In the genomic region with DNA sequence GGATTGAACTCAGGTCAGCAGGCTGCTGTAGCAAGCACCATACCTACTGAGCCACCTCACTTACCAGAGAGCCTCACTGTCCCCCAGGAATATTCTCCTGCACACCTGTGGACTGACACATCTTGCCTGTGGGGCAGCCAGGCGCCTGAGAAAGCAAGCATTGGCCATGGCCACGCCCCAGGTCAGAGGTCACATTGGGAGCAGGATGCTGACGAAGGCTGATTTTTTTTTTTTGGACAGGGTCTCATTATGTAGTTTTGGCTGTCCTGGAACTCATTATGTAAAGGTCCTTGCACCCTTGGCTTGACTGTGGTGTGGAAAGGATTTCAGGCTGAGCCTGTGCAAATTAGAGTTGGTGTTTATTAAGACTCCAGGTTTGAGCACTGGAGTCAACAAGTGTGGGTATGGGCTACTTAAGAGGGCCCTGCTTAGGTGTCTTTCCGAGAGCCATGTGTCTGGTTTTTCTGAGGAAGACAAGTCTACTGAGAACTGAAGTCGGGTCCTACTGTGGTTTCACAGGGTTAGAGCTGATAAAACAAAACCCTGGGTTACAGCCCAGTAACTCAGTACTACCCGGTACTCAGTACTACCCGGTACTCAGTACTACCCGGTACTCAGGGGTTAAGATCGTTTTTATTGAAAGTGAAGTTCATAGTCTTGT, we compare ENCODE assay signal across 16 mouse cellular contexts.
DNase-seq lines count a peak whose midpoint lies in the region; ATAC-seq and TF ChIP-seq lines count a peak whose summit lies in the region.
"Had no signal": no experiment of that assay in that cellular context is flagged by ENCODE, and none has a peak within 500 bp of the region (broad histone marks: within the 10 kb centered on the region; RNA-seq: fewer than 3 reads in every experiment).

No protein-coding gene starts in this region.

- no peak for TF ChIP-seq CTCF in liver, adult 2 months (IDR thresholded peaks at IDR 0.05; ENCODE audit: low read depth, low read length)
- no peak for TF ChIP-seq CTCF in ES-Bruce4 (IDR thresholded peaks at IDR 0.05; ENCODE audit: low read depth, low read length)

- TF ChIP-seq POLR2A in liver, adult 2 months (IDR thresholded peaks at IDR 0.05; ENCODE audit: extremely low read depth, insufficient read depth, low read length) = no peak
- TF ChIP-seq POLR2A in ES-Bruce4 (IDR thresholded peaks at IDR 0.05; ENCODE audit: insufficient read depth, low read length) = no peak

- H3K36me3 ChIP-seq in liver, adult 2 months (ENCODE audit: control insufficient read depth, insufficient read depth, low read length) = no peaks in the 10 kb centered on the region
- no peaks in the 10 kb centered on the region for H3K36me3 ChIP-seq in ES-Bruce4 (ENCODE audit: control insufficient read depth, insufficient read depth, low read length, poor library complexity, severe bottlenecking)
- H3K36me3 ChIP-seq in embryonic facial prominence, embryonic 10.5 days (replicated peaks) = no peaks in the 10 kb centered on the region; the same call in 1 of the 2 replicates
- no peaks in the 10 kb centered on the region for H3K36me3 ChIP-seq in intestine, embryonic 16.5 days (ENCODE audit: control insufficient read depth, insufficient read depth, low read length)
- H3K36me3 ChIP-seq in forebrain, embryonic 11.5 days (ENCODE audit: control insufficient read depth, insufficient read depth, low read length) = no peaks in the 10 kb centered on the region
- H3K36me3 ChIP-seq: embryonic facial prominence, embryonic 13.5 days; forebrain, embryonic 12.5 days; hindbrain, embryonic 12.5 days; limb, embryonic 13.5 days; neural tube, embryonic 13.5 days had no signal

- ATAC-seq in intestine, embryonic 16.5 days = no peak
- no peak for ATAC-seq in forebrain, embryonic 11.5 days (replicated peaks; ENCODE audit: low FRiP score)

- peak; percentile 85 for DNase-seq in liver, adult 2 months (ENCODE audit: extremely low read depth, low read depth, low spot score)
- no peak for DNase-seq in liver
- DNase-seq in A20 (ENCODE audit: low read depth, low spot score) = peak; percentile 24
- DNase-seq in embryonic facial prominence, embryonic 10.5 days (ENCODE audit: low spot score) = peak; percentile 76
- no peak for DNase-seq in forebrain, embryonic 11.5 days (ENCODE audit: low spot score)
- DNase-seq: adrenal gland, postnatal 25 days; cerebellum, adult 11-12 months; gastrocnemius, adult 2 months; lung, postnatal 4 days had no signal

- H3K27me3 ChIP-seq in liver, adult 2 months (ENCODE audit: control insufficient read depth, insufficient read depth, low read length) = no peaks in the 10 kb centered on the region
- no peaks in the 10 kb centered on the region for H3K27me3 ChIP-seq in ES-Bruce4 (ENCODE audit: control insufficient read depth, insufficient read depth, low read length, poor library complexity, severe bottlenecking)
- no peaks in the 10 kb centered on the region for H3K27me3 ChIP-seq in embryonic facial prominence, embryonic 10.5 days (replicated peaks; ENCODE audit: low read depth, poor library complexity, severe bottlenecking)
- H3K27me3 ChIP-seq in intestine, embryonic 16.5 days (replicated peaks; ENCODE audit: control insufficient read depth, insufficient read depth, low read length) = no peaks in the 10 kb centered on the region
- H3K27me3 ChIP-seq in forebrain, embryonic 11.5 days (ENCODE audit: control insufficient read depth, insufficient read depth, low read length) = no peaks in the 10 kb centered on the region
- H3K27me3 ChIP-seq: embryonic facial prominence, embryonic 13.5 days; forebrain, embryonic 12.5 days; hindbrain, embryonic 12.5 days; limb, embryonic 13.5 days; neural tube, embryonic 13.5 days had no signal

- TF ChIP-seq EP300 in ES-Bruce4 (IDR thresholded peaks at IDR 0.05; ENCODE audit: insufficient read depth, low read depth, low read length) = no peak

- H3K4me3 ChIP-seq in liver, adult 2 months (ENCODE audit: insufficient read depth, low read depth, low read length) = no peak overlapping the region
- no peak overlapping the region for H3K4me3 ChIP-seq in ES-Bruce4 (ENCODE audit: low read depth, low read length)
- no peak overlapping the region for H3K4me3 ChIP-seq in embryonic facial prominence, embryonic 10.5 days
- H3K4me3 ChIP-seq in intestine, embryonic 16.5 days (ENCODE audit: low read length) = no peak overlapping the region
- no peak overlapping the region for H3K4me3 ChIP-seq in forebrain, embryonic 11.5 days (ENCODE audit: low read depth, low read length)
- H3K4me3 ChIP-seq: embryonic facial prominence, embryonic 13.5 days; forebrain, embryonic 12.5 days; gastrocnemius, adult 2 months; hindbrain, embryonic 12.5 days; limb, embryonic 13.5 days; neural tube, embryonic 13.5 days had no signal

- no peak overlapping the region for H3K4me2 ChIP-seq in intestine, embryonic 16.5 days (ENCODE audit: low read depth, low read length)
- H3K4me2 ChIP-seq in forebrain, embryonic 11.5 days (ENCODE audit: low read depth, low read length, severe bottlenecking) = no peak overlapping the region
- H3K4me2 ChIP-seq: embryonic facial prominence, embryonic 13.5 days; forebrain, embryonic 12.5 days; hindbrain, embryonic 12.5 days; limb, embryonic 13.5 days; neural tube, embryonic 13.5 days had no signal

- WGBS in liver, adult 2 months = 31% methylated on average over 9 of the region's 9 CpGs
- 50% methylated on average over 9 of the region's 9 CpGs for WGBS in embryonic facial prominence, embryonic 10.5 days
- 81% methylated on average over 9 of the region's 9 CpGs for WGBS in intestine, embryonic 16.5 days
- 72% methylated on average over 9 of the region's 9 CpGs for WGBS in forebrain, embryonic 11.5 days

- no peak overlapping the region for H3K9ac ChIP-seq in liver, adult 2 months (ENCODE audit: low read depth, low read length)
- H3K9ac ChIP-seq in ES-Bruce4 (ENCODE audit: low read depth, poor library complexity, severe bottlenecking) = no peak overlapping the region
- no peak overlapping the region for H3K9ac ChIP-seq in intestine, embryonic 16.5 days (ENCODE audit: low read depth, low read length)
- H3K9ac ChIP-seq in forebrain, embryonic 11.5 days (ENCODE audit: low read length) = no peak overlapping the region
- H3K9ac ChIP-seq: embryonic facial prominence, embryonic 13.5 days; forebrain, embryonic 12.5 days; hindbrain, embryonic 12.5 days; limb, embryonic 13.5 days; neural tube, embryonic 13.5 days had no signal

- peaks cover 57% of the 10 kb centered on the region for H3K4me1 ChIP-seq in liver, adult 2 months (ENCODE audit: control insufficient read depth, insufficient read depth, low read length)
- peaks cover 42% of the 10 kb centered on the region for H3K4me1 ChIP-seq in ES-Bruce4 (ENCODE audit: control insufficient read depth, insufficient read depth, low read length)
- peaks cover 100% of the 10 kb centered on the region for H3K4me1 ChIP-seq in embryonic facial prominence, embryonic 10.5 days
- H3K4me1 ChIP-seq in intestine, embryonic 16.5 days (ENCODE audit: control insufficient read depth, insufficient read depth, low read length) = peaks cover 87% of the 10 kb centered on the region
- peaks cover 40% of the 10 kb centered on the region for H3K4me1 ChIP-seq in forebrain, embryonic 11.5 days (replicated peaks; ENCODE audit: control insufficient read depth, insufficient read depth, low read length)

- peak overlapping the region; percentile 48; the same call in 1 of the 2 replicates for H3K27ac ChIP-seq in liver, adult 2 months (replicated peaks; ENCODE audit: insufficient read depth, low read depth, low read length)
- H3K27ac ChIP-seq in ES-Bruce4 (ENCODE audit: insufficient read depth, low read length) = peak overlapping the region; percentile 31
- peak overlapping the region; percentile 5; the same call in 1 of the 2 replicates for H3K27ac ChIP-seq in embryonic facial prominence, embryonic 10.5 days (replicated peaks)
- no peak overlapping the region for H3K27ac ChIP-seq in intestine, embryonic 16.5 days (ENCODE audit: low read length)
- H3K27ac ChIP-seq in forebrain, embryonic 11.5 days (ENCODE audit: low read depth, low read length) = no peak overlapping the region

- H3K79me2 ChIP-seq in liver, adult 2 months (ENCODE audit: control insufficient read depth, insufficient read depth, low read length) = peaks cover 77% of the 10 kb centered on the region

- no peaks in the 10 kb centered on the region for H3K9me3 ChIP-seq in ES-Bruce4 (replicated peaks; ENCODE audit: control insufficient read depth, insufficient read depth, low read length, poor library complexity, severe bottlenecking)
- H3K9me3 ChIP-seq in embryonic facial prominence, embryonic 10.5 days = no peaks in the 10 kb centered on the region
- no peaks in the 10 kb centered on the region for H3K9me3 ChIP-seq in intestine, embryonic 16.5 days (ENCODE audit: control insufficient read depth, low read length)
- H3K9me3 ChIP-seq in forebrain, embryonic 11.5 days (ENCODE audit: control insufficient read depth, low read length) = no peaks in the 10 kb centered on the region
- H3K9me3 ChIP-seq: embryonic facial prominence, embryonic 13.5 days; forebrain, embryonic 12.5 days; hindbrain, embryonic 12.5 days; limb, embryonic 13.5 days; neural tube, embryonic 13.5 days had no signal

Comparison
In these comparisons a context has a peak if more than half of its experiments do, and no peak if none do; other contexts are left out.
1. DNase-seq: peak in liver, adult 2 months (single experiment), A20 (single experiment) and embryonic facial prominence, embryonic 10.5 days (single experiment); none in liver (single experiment) and forebrain, embryonic 11.5 days (single experiment).
2. H3K27ac ChIP-seq: peak in liver, adult 2 months (single experiment), ES-Bruce4 (single experiment) and embryonic facial prominence, embryonic 10.5 days (single experiment); none in intestine, embryonic 16.5 days (single experiment) and forebrain, embryonic 11.5 days (single experiment).